Mouse (Mus musculus) cerebellum, postnatal 4 days (tissue): ENCODE results near the gene Prr11.

ENCODE experiments used
- DNase-seq, 2 experiments: peaks; one replicate each; pipeline ENCODE4 v3.0.0; 2022; ENCODE audit warnings: low spot score in 2 of 2, mixed read lengths in 1 of 2

The Prr11 gene

GRCm38 (mm10) chr11:87046968-87047367 lies 61.5 kb downstream of the Prr11 start:
- no peak for DNase-seq

GRCm38 (mm10) chr11:87043052-87043451 lies 65.5 kb downstream of the Prr11 start:
- no peak for DNase-seq

GRCm38 (mm10) chr11:87039307-87039963 lies 69.1 kb downstream of the Prr11 start:
- DNase-seq, result no peak
